Mouse (Mus musculus) cerebellum, adult 2 months (tissue): ENCODE data around the gene Ttll4.

ENCODE experiments used
- CTCF ChIP-seq: fragments of 200-500 bp; IDR thresholded peaks from 2 replicates; pipeline ENCODE4 v1.5.1; 2011; ENCODE audit warnings: low read depth, mild to moderate bottlenecking, control low read depth, low read length, moderate library complexity, borderline replicate concordance; ENCODE audit not compliant: insufficient read depth
- POLR2A ChIP-seq: fragments of 200-500 bp; IDR thresholded peaks from 2 replicates; pipeline ENCODE4 v1.6.1; 2011; ENCODE audit warnings: low read length, control low read depth, borderline replicate concordance; ENCODE audit not compliant: insufficient read depth

- TF ChIP-seq POLR2A, result no peak
- TF ChIP-seq CTCF, result no peak
Measured at GRCm38 (mm10) chr1:74740846-74741245, 79.3 kb downstream of the Ttll4 start.
